Mouse (Mus musculus): ENCODE results near the gene Klrb1c. TPM values are rescaled to one million over a fixed set of nuclear protein-coding genes. Genes with fewer than 3 reads are reported as not detected.
"Not testable (repeated sequence)": the region's sequence is repeated elsewhere in the genome, so short reads cannot be mapped to it uniquely, and the experiment has no call there.

Gene Klrb1c
- total RNA-seq, 1 experiment from 2014 or later = not detected

DNA sequence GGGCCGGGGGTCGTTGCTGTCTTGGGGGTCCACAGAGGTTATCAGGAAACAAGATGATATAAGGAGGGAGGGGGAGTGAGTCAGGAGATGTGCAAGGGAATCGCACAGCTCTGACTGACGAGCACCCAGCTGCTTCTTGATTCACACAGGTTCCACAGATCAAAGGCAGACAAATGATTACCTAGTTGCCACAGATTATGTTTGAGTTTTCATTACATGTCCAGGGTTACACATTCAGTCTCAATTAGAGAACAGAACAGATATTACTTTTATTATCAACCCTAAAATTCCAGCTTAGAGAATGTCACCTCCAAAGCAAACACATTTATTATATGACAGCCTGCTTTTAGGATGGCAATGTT, 33.6 kb downstream of the Klrb1c start:
- not testable (repeated sequence) for DNase-seq

DNA sequence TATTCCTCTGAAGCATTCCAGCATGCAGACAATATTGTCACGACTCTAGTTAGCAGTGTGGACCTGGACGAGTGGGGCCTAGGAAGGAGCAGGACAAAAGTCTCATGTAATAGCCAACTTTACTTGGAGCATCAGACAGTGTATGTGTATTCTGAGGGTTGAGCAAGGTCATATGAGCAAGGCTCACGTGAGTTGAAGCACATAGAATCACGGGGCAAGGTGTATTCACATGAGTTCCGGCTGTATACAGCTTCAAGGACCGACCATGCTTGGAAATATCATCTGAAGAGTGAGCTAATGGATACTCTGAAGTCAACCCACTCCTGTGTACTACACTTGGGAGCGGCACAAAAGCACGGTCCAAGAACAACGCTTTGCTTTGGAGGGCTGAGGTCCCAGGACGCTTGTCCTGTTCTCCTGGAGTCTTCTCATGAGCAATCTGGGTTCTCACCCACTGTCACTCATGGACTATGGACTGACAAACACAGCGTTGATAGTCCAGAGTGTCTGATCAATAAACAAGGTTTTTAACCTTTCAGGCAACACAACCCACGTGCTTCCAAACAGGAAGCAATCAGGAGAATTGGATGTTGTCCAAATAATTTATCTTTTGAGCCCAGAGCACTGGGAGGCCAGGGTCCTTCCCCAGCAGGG, 34.1 kb downstream of the Klrb1c start:
- DNase-seq = not testable (repeated sequence)

DNA sequence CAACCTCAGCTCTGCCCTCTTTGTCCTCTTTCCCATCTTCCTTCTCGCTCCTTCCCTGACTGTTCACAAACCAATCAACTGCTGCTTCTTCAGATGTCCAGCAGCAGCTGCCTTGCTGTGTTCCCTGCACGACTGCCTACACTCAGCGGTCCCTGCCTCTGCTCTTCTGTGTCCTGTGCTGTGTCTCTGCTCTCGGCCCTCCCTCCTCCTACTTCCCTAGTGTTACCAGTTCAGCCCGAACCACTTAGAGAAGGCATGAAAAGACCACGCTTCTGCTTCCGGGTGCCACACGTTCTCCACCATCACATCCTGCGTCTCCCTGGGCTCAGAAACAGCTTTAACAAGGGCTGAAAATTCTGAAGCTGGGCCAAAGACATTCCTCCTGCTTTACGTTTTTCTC, 34.8 kb downstream of the Klrb1c start:
- not testable (repeated sequence) for DNase-seq

DNA sequence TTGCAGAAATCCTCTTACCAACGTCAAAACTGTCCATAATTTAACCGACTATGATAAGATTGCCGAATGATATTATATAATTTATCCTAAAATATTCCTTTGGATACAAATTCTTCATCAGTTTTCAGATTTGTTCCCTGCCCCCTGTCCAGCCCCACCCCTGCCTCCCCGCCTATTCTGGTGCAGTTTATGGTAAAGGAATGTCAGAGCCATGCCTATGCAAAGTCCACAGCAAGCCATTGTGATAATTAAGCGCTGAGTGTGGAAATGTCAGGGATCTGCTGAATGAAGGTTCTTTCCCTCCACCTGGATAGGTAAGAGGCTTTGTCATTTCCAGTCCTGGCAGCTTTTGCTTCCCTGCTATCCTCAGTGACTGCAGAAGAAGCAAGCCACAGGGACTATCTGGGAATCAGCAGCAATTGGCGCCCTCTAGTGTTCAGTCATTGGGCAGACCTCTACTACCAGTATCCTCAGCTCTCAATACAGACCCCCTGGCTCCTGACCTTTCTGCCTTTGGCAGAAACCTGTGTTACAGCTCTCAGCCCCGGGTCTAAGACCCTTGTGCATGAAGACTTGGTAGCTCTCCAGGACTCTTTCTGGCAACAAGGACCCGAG, 35.3 kb downstream of the Klrb1c start:
- peak; percentile 68 for DNase-seq

DNA sequence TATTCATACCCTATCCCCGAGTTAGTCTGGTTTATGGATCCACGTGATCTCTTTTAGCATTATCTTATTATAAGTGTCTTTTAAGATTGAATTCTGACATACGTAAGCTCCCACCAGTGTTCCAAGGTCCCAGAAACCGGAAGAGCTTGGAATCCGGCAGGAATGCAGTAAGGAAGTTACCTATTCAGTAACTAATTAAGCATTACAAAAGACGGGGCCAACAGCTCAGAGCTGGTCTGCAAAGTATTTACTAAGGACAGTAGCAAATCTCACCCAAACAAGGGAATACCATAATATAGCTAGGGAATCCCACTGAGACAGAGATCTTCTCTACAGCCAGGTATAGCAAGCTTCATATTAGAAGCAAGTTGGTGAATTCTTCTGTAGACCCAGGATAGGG, 42.0 kb downstream of the Klrb1c start:
- not testable (repeated sequence) for DNase-seq

DNA sequence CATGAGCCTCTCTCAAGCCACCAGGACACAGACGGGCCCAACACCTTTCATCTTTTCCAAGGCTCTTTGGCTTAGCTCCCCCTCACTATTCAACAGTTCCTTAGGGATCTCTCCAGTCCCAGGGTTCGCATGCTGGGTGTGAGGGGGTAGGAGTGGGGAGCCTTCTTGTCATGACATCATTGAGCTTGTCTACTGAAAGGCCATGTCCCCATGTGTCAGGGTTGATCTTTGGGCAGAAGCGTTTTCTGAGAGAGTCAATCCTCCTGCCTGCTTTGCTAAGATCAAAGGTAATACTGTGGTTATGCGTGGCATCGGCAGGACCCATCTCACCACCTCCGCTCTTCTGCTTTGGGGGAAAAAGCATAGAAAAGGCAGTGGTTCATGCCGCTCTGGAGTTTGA, 51.6 kb downstream of the Klrb1c start:
- DNase-seq = no peak

DNA sequence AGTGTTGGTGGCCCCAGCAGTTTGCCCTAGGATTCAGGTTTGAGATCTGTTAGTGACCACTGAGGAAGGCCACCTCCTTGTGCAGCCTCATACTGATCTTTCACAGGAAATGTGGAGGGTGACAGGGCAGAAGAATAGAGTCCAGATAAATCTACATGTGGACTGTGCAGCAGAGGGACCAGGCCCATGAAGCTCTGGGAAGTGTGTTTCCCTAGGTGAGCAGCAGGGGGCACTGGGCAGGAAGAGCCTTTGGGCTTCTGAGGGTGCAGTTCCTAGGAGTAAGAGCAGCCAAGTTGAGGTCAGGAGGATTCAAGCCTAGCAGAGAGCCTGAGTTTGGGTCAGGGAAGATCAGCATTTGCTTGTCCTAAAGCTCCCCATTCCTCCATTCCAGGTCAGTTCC, 52.9 kb downstream of the Klrb1c start:
- peak; percentile 10 for DNase-seq

DNA sequence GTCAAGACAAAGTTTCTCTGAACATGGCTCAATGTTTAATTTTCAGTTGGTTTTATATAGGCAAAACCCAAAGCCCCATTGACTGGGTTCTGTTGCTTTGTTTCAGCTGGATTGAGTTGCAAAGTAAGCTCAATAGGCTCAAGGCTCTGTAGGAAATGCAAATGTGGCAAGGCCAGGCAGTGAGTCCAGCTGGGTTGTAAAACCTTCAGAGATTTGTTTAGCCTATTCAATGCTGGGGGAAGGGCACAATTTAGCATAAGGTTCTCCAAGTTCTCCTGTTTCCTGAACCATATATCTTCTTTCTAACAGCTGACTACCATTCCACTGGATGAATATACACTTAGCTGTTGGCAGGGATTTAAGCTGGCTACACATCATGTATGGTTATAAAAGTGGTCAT, 54.1 kb downstream of the Klrb1c start:
- DNase-seq = no peak

DNA sequence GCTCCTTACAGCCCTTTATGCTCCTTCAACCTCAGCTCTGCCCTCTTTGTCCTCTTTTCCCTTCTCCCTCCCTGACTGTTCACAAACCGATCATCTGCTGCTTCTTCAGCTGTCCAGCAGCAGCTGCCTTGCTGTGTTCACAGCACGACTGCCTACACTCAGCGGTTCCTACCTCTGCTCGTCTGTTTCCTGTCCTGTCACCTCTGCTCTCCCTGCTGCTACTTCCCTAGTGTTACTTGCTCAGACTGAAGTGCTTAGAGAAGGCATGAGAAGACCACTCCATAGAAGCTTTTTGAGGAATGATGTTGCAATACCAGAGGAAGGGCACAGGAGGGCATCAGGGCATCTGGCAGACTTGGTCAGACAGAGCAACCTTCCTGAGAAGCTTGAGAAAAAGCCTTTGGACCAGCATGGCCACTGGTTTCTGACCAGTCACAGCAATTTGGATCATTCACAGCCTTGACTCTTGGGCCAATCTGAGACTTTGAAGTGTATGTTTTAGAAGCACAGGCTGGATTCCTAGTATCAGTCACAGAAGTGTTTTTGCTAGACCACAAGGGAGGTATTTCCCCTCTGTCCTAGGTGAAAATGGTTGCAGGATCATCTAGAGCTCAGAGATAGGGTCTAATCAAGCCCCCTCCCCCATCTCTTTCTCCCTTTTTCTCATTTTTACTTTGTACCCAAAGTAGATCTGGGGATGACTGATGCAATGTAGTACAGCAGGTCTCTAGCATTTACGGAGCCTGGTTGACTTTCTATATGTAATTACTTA, 54.9 kb downstream of the Klrb1c start:
- no peak for DNase-seq

DNA sequence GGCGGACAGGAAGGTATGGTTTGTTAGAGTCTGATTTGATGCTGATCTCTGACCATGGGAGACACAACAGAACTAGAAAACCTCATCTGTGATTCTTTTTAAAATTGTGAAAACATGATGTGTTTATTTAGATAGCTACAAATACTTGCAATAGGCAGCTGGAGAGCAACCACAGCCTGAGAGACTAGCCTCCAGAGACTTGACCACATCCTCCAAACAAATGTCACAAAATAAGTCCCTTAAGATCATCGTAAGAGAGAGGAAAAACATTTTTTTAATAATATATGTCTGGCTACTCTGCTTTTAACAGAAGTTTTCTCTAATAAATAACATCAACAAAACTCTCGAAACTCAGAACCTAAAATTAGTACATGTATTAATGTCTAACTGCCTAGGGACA, 57.0 kb downstream of the Klrb1c start:
- DNase-seq = no peak

Other genes with a start within 250 kb of the Klrb1c start
- gene A2ml1, start 207.6 kb downstream of the Klrb1c start, total RNA-seq (2021) = not detected in 2 replicates
- gene Klrb1a, start 165.7 kb downstream of the Klrb1c start, total RNA-seq (2021) = not detected in 2 replicates
- gene Clec2h, start 126.8 kb downstream of the Klrb1c start, total RNA-seq (2021) = 0.97 and 1.00 TPM in 2 replicates
- not detected in 2 replicates for gene Klrb1, start 66.2 kb downstream of the Klrb1c start, total RNA-seq (2021)
- gene Gm44511, start 37.1 kb upstream of the Klrb1c start, total RNA-seq (2021) = not detected in 2 replicates
- not detected in 2 replicates for gene Klrb1b, start 37.1 kb upstream of the Klrb1c start, total RNA-seq (2021)
- not detected in 2 replicates for gene Clec2i, start 98.4 kb upstream of the Klrb1c start, total RNA-seq (2021)
- 0.18 TPM in 1 of 2 replicates, not detected in the other for gene BC035044, start 101.9 kb upstream of the Klrb1c start, total RNA-seq (2021)
- 2.0 TPM in 1 of 2 replicates, not detected in the other for gene Clec2g, start 145.2 kb upstream of the Klrb1c start, total RNA-seq (2021)

All from adrenal gland, postnatal 25 days (tissue).